Mouse (Mus musculus) kidney, postnatal 0 days (tissue): Measurements from ENCODE around the gene Cyfip1. TPM values are rescaled to one million over a fixed set of nuclear protein-coding genes. Genes with fewer than 3 reads are reported as not detected.
A peak's percentile ranks its signal among the peaks of the same experiment; 100 is the strongest.
"Not testable (repeated sequence)": the region's sequence is repeated elsewhere in the genome, so short reads cannot be mapped to it uniquely, and the experiment has no call there.

Experiments
- ATAC-seq: fragments of 200-750 bp; cut with Nextera tagmentation; replicated peaks from 2 replicates; pipeline ENCODE4 v1.8.0; 2017; ENCODE audit warnings: low read depth, moderate number of reproducible peaks, moderate TSS enrichment, moderate library complexity; ENCODE audit not compliant: low FRiP score
- DNase-seq: peaks from one replicate; pipeline ENCODE4 v3.0.0-alpha.2; 2016; ENCODE audit warnings: low spot score
- H3K27ac ChIP-seq: fragments of 300-500 bp; sonication (generic); 2 replicates; pipeline ENCODE4 v1.5.1; 2014; ENCODE audit warnings: mild to moderate bottlenecking
- H3K27me3 ChIP-seq: fragments of 300-500 bp; sonication (generic); 2 replicates; pipeline ENCODE4 v1.6.1; 2014; ENCODE audit warnings: low read length, mixed read lengths; ENCODE audit not compliant: insufficient read depth
- H3K36me3 ChIP-seq: fragments of 300-500 bp; sonication (generic); 2 replicates; pipeline ENCODE4 v1.6.1; 2014; ENCODE audit warnings: low read length, mixed read lengths; ENCODE audit not compliant: insufficient read depth
- H3K4me1 ChIP-seq: fragments of 300-500 bp; sonication (generic); replicated peaks from 2 replicates; pipeline ENCODE4 v1.6.1; 2014; ENCODE audit warnings: antibody characterized with exemption, low read length, mixed read lengths; ENCODE audit not compliant: insufficient read depth
- H3K4me2 ChIP-seq: fragments of 300-500 bp; sonication (generic); 2 replicates; pipeline ENCODE4 v1.6.1; 2014; ENCODE audit warnings: mild to moderate bottlenecking, low read length, moderate library complexity, mixed read lengths
- H3K4me3 ChIP-seq: fragments of 300-500 bp; sonication (generic); replicated peaks from 2 replicates; pipeline ENCODE4 v1.5.1; 2014; ENCODE audit warnings: low read depth, low read length
- H3K9ac ChIP-seq: fragments of 300-500 bp; sonication (generic); 2 replicates; pipeline ENCODE4 v1.6.1; 2014; ENCODE audit warnings: low read depth, low read length
- H3K9me3 ChIP-seq: fragments of 300-500 bp; sonication (generic); replicated peaks from 2 replicates; pipeline ENCODE4 v1.6.1; 2016; ENCODE audit warnings: low read length, inconsistent platforms, mixed read lengths
- CTCF ChIP-seq: IDR thresholded peaks from 2 replicates; pipeline ENCODE4 v1.5.1; 2016; ENCODE audit warnings: antibody characterized with exemption, low read depth, mild to moderate bottlenecking, moderate library complexity
- WGBS: fragments of 180-500 bp; shearing (Covaris S2); extraction: QIAGEN DNeasy Blood & Tissue Kit; methylation state at CpG from one replicate; pipeline ENCODE4 v1.1.7; 2014; 5-methylcytosine and 5-hydroxymethylcytosine counted together
- polyA plus RNA-seq: library from polyadenylated mRNA; unstranded; fragments of >200 nt; fragmentation: Nextera tagmentation; extraction: Ambion mirVana; gene quantifications from 2 replicates; pipeline ENCODE4 v1.2.1, GENCODE M21; 2015

Gene Cyfip1
- polyA plus RNA-seq, 1 experiment from 2014 or later = 64.0 TPM

DNA sequence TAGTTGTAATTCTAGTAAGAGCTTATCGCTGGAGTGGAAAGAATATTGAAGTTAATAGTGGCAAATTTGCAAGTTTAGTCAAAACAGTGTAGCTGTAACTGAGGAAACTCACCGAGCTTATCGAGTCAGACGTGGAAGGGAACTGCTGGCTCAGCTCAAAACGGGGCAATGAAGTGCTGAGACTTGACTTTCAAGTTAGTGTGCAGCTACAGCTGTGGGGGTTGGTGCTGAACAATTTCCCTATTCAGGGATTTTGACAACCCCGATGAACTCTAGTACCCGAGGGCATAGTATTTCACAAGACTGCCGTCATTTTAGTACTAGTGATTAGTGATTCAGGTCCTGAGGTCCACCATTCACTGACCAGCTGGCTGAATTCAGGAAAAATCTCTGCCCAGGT, 69.8 kb downstream of the Cyfip1 start:
- Histone ChIP-seq H3K27me3 (no peaks in the 10 kb centered on the region), H3K27ac (no peak overlapping the region), H3K9me3 (no peaks in the 10 kb centered on the region), H3K4me1 (no peaks in the 10 kb centered on the region), H3K4me3 (no peak overlapping the region), H3K36me3 (peaks cover 43% of the 10 kb centered on the region), H3K9ac (no peak overlapping the region), H3K4me2 (no peak overlapping the region)
- peak; percentile 14 for DNase-seq
- 52% methylated on average over 8 of the region's 8 CpGs for WGBS
- peak; percentile 86 for ATAC-seq
- TF ChIP-seq CTCF = no peak

DNA sequence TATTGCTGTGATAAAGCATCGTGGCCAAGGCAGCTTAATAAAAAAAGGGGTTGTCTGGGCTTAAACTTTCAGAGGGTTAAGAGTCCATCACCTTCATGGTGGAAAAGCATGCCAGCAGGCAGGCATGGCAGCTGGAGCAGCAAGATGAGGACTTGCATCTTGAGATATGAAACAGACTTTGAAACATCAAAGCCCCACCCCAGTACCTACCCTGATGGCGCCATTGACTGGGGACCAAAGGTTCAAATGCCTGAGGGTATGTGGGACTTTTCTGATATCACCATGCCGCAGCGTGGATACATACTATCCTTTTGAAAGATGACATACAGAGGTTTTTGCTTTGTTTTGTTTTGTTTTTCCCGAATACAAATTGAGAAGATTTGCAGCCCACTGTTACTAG, 70.6 kb downstream of the Cyfip1 start:
- H3K27me3 ChIP-seq = no peaks in the 10 kb centered on the region
- 95% methylated on average over 5 of the region's 5 CpGs for WGBS
- H3K4me2 ChIP-seq = no peak overlapping the region
- no peaks in the 10 kb centered on the region for H3K4me1 ChIP-seq
- H3K9me3 ChIP-seq = no peaks in the 10 kb centered on the region
- no peak for ATAC-seq
- H3K4me3 ChIP-seq = no peak overlapping the region
- peaks cover 49% of the 10 kb centered on the region for H3K36me3 ChIP-seq
- 0 out of 2 replicates have a peak overlapping the region, but pooled peaks have one; percentile 43 for H3K27ac ChIP-seq
- no peak overlapping the region for H3K9ac ChIP-seq
- TF ChIP-seq CTCF = no peak
- no peak for DNase-seq

DNA sequence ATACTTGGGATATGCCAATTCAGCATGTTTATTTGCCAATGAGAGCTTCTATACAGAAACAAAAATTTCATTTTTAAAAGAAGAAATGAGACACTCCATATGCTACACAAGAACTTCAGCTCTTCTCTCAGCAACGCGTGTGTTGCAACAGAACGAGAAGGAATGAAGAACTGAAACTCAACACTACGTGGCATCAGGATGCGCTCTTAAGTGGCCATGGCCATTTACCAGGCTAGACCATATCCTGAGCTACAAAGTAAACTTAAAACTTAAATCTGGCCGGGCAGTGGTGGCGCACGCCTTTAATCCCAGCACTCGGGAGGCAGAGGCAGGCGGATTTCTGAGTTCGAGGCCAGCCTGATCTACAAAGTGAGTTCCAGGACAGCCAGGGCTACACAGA, 76.8 kb downstream of the Cyfip1 start:
- not testable (repeated sequence) for H3K4me3 ChIP-seq

DNA sequence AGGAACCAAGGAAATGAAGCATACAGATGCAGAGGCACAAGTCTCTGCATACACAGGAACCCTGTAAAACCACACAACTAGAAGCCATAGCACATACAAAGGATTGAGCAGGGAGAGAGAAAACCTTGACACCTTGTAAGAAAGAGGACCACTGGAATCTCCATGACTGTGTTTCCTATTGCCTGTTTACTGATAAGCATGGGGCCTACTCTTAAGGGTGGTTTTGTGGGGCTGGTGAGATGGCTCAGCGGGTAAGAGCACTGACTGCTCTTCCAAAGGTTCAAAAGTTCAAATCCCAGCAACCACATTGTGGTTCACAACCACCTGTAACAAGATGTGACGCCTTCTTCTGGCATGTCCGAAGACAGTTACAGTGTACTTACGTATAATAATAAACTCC, 85.7 kb downstream of the Cyfip1 start:
- H3K4me3 ChIP-seq = no peak overlapping the region
- no peak overlapping the region for H3K4me2 ChIP-seq
- no peaks in the 10 kb centered on the region for H3K9me3 ChIP-seq
- no peak for ATAC-seq
- H3K27ac ChIP-seq = no peak overlapping the region
- peaks cover 40% of the 10 kb centered on the region for H3K36me3 ChIP-seq
- TF ChIP-seq CTCF = no peak
- H3K4me1 ChIP-seq = no peaks in the 10 kb centered on the region
- no peaks in the 10 kb centered on the region for H3K27me3 ChIP-seq
- H3K9ac ChIP-seq = no peak overlapping the region
- WGBS = 95% methylated on average over 4 of the region's 4 CpGs
- no peak for DNase-seq

More for the DNA sequence above, 76.8 kb downstream of the Cyfip1 start:
- WGBS = 94% methylated on average over 11 of the region's 11 CpGs
- H3K27me3 ChIP-seq, H3K9me3 ChIP-seq, H3K4me2 ChIP-seq, H3K4me1 ChIP-seq, H3K27ac ChIP-seq, ATAC-seq, DNase-seq, H3K9ac ChIP-seq: not testable (repeated sequence)
- peaks cover 50% of the 10 kb centered on the region for H3K36me3 ChIP-seq

DNA sequence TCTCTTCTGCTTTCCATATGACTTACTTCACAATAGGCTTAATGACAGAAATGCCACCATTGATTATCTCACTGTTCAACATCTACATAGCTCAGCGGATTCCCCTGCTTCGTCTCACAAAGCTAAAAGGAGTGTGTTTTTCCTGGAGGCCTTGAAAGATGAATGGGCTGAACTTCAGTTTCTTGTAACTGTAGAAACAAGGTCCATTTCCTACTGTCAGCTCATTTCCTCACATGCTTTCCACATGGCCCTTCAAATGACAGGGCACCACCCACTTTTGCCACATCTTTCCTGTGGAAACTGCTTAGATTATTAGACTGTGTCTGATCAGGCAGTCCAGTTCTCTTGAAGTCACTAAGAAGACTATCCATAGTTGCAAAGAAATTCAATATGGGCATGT, 87.1 kb downstream of the Cyfip1 start:
- no peaks in the 10 kb centered on the region for H3K9me3 ChIP-seq
- no peaks in the 10 kb centered on the region for H3K27me3 ChIP-seq
- H3K36me3 ChIP-seq = peaks cover 30% of the 10 kb centered on the region
- WGBS = 63% methylated on average over 2 of the region's 2 CpGs
- no peak for ATAC-seq
- H3K4me1 ChIP-seq = no peaks in the 10 kb centered on the region
- H3K9ac ChIP-seq = no peak overlapping the region
- no peak overlapping the region for H3K4me3 ChIP-seq
- H3K4me2 ChIP-seq = no peak overlapping the region
- no peak overlapping the region for H3K27ac ChIP-seq
- peak; percentile 19 for DNase-seq
- TF ChIP-seq CTCF = no peak

DNA sequence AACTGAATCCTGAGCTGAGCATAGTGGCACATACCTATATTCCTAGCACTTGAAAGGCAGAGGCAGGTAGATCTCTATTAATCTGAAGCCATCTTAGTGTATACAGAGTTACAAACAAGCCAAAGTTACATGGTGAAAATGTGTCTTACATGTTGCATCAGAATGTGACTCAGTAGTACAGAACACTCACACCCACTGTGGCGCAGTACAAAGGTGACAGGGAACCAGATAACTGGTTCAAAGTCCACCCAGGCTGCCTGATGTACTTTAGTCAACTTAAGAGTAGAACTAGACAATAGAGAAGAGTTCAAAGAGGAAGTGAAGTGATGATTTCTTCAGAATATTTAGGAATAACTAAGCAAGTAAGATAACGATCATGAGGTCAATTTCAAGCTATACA, 93.5 kb downstream of the Cyfip1 start:
- H3K9ac ChIP-seq = no peak overlapping the region
- ATAC-seq (no peak), DNase-seq (no peak)
- no peak overlapping the region for H3K4me2 ChIP-seq
- TF ChIP-seq CTCF = no peak
- no peaks in the 10 kb centered on the region for H3K27me3 ChIP-seq
- no peak overlapping the region for H3K4me3 ChIP-seq
- H3K4me1 ChIP-seq = no peaks in the 10 kb centered on the region
- no peak overlapping the region for H3K27ac ChIP-seq
- no peaks in the 10 kb centered on the region for H3K9me3 ChIP-seq
- peaks cover 11% of the 10 kb centered on the region; the same call in 1 of the 2 replicates for H3K36me3 ChIP-seq
- 94% methylated on average over 2 of the region's 2 CpGs for WGBS

DNA sequence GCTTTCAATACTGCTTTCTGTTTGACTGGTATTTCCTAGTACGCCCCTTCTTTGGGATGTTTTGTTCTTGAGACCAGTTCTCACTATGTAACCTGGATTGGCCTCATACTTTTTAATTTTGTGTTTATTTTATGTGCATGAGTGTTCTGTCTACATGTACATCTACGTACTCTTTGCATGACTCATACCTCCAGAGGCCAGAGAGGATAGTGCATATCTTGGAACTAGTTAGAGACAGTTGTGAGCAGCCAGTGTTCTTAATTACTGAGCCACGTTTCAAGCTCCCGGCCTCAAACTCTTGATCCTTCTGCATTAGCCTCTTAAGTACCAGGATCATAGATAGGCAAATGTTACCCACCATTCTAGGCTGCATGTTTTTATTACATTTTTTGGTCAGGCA, 96.8 kb downstream of the Cyfip1 start:
- H3K4me3 ChIP-seq = no peak overlapping the region
- 0 out of 2 replicates have a peak, but pooled peaks cover 6% of the 10 kb centered on the region for H3K36me3 ChIP-seq
- 88% methylated on average over 4 of the region's 4 CpGs for WGBS
- DNase-seq (no peak), ATAC-seq (no peak)
- TF ChIP-seq CTCF = no peak
- no peaks in the 10 kb centered on the region for H3K9me3 ChIP-seq
- H3K4me2 ChIP-seq = no peak overlapping the region
- no peaks in the 10 kb centered on the region for H3K27me3 ChIP-seq
- H3K27ac ChIP-seq = no peak overlapping the region
- H3K9ac ChIP-seq = no peak overlapping the region
- no peaks in the 10 kb centered on the region for H3K4me1 ChIP-seq
